Mouse (Mus musculus): ENCODE measurements around the gene Atg2b. TPM values are rescaled to one million over a fixed set of nuclear protein-coding genes. Genes with fewer than 3 reads are reported as not detected.

Gene Atg2b
- polyA plus RNA-seq, 1 experiment, result 0.63 TPM

- H3K4me1 ChIP-seq (ENCODE audit: control insufficient read depth), result no peaks in the 10 kb centered on the region
- H3K4me3 ChIP-seq (replicated peaks), result no peak overlapping the region
- no peaks in the 10 kb centered on the region for H3K27me3 ChIP-seq (ENCODE audit: control insufficient read depth)
- no peaks in the 10 kb centered on the region for H3K9me3 ChIP-seq (ENCODE audit: control insufficient read depth, low read length)
- TF ChIP-seq TAL1 (IDR thresholded peaks at IDR 0.05; ENCODE audit: low read length), result no peak
- TF ChIP-seq GATA1 (IDR thresholded peaks at IDR 0.05; ENCODE audit: low read length), result no peak
- peaks cover 99% of the 10 kb centered on the region for H3K36me3 ChIP-seq (ENCODE audit: control insufficient read depth)
Measured at GRCm38 (mm10) chr12:105637554-105637953, 47.5 kb downstream of the Atg2b start.

GRCm38 (mm10) chr12:105636551-105636950 lies 48.5 kb downstream of the Atg2b start:
- H3K36me3 ChIP-seq (ENCODE audit: control insufficient read depth), result peaks cover 99% of the 10 kb centered on the region
- H3K4me1 ChIP-seq (ENCODE audit: control insufficient read depth), result no peaks in the 10 kb centered on the region

GRCm38 (mm10) chr12:105634374-105635067 lies 50.5 kb downstream of the Atg2b start:
- Histone ChIP-seq H3K36me3 (ENCODE audit: control insufficient read depth) (peaks cover 89% of the 10 kb centered on the region), H3K27me3 (ENCODE audit: control insufficient read depth) (no peaks in the 10 kb centered on the region), H3K9me3 (ENCODE audit: control insufficient read depth, low read length) (no peaks in the 10 kb centered on the region), H3K4me3 (replicated peaks) (no peak overlapping the region), H3K4me1 (ENCODE audit: control insufficient read depth) (no peaks in the 10 kb centered on the region)
- TF ChIP-seq TAL1 (IDR thresholded peaks at IDR 0.05; ENCODE audit: low read length) (no peak), GATA1 (IDR thresholded peaks at IDR 0.05; ENCODE audit: low read length) (no peak)

More at GRCm38 (mm10) chr12:105636551-105636950, 48.5 kb downstream of the Atg2b start:
- no peaks in the 10 kb centered on the region for H3K9me3 ChIP-seq (ENCODE audit: control insufficient read depth, low read length)
- H3K4me3 ChIP-seq (replicated peaks), result no peak overlapping the region
- TF ChIP-seq TAL1 (IDR thresholded peaks at IDR 0.05; ENCODE audit: low read length), result no peak
- TF ChIP-seq GATA1 (IDR thresholded peaks at IDR 0.05; ENCODE audit: low read length), result no peak
- no peaks in the 10 kb centered on the region for H3K27me3 ChIP-seq (ENCODE audit: control insufficient read depth)

GRCm38 (mm10) chr12:105625798-105626197 lies 59.2 kb downstream of the Atg2b start:
- no peaks in the 10 kb centered on the region for H3K9me3 ChIP-seq (ENCODE audit: control insufficient read depth, low read length)
- H3K27me3 ChIP-seq (ENCODE audit: control insufficient read depth), result no peaks in the 10 kb centered on the region
- H3K4me3 ChIP-seq (replicated peaks), result no peak overlapping the region
- H3K36me3 ChIP-seq (ENCODE audit: control insufficient read depth), result peaks cover 75% of the 10 kb centered on the region
- TF ChIP-seq TAL1 (IDR thresholded peaks at IDR 0.05; ENCODE audit: low read length) (no peak), GATA1 (IDR thresholded peaks at IDR 0.05; ENCODE audit: low read length) (no peak)
- no peaks in the 10 kb centered on the region for H3K4me1 ChIP-seq (ENCODE audit: control insufficient read depth)

GRCm38 (mm10) chr12:105622981-105623539 lies 62.0 kb downstream of the Atg2b start:
- H3K9me3 ChIP-seq (ENCODE audit: control insufficient read depth, low read length), result no peaks in the 10 kb centered on the region
- H3K4me1 ChIP-seq (ENCODE audit: control insufficient read depth), result no peaks in the 10 kb centered on the region
- TF ChIP-seq GATA1 (IDR thresholded peaks at IDR 0.05; ENCODE audit: low read length) (no peak), TAL1 (IDR thresholded peaks at IDR 0.05; ENCODE audit: low read length) (no peak)
- peaks cover 85% of the 10 kb centered on the region for H3K36me3 ChIP-seq (ENCODE audit: control insufficient read depth)
- H3K4me3 ChIP-seq (replicated peaks), result no peak overlapping the region
- no peaks in the 10 kb centered on the region for H3K27me3 ChIP-seq (ENCODE audit: control insufficient read depth)

DNA sequence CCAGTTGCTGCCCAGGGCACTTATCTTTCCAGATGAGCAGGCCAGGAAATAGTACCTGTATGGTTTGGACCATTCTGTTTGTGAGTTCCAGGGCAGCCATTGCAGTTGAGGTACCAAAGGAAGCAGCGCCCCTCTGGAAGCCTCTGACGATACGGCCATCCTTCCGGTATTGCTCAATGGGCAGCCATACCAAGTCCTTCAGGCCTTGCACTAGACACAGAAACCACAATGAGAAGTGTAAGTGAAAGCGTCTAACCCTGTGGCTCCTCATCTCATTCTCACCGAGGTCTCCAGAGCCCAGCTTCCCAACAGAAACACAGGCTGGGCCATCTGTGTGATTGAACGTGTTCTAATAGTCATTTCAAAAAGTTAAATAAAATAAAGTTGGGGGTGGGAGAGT lies 63.0 kb downstream of the Atg2b start:
- H3K36me3 ChIP-seq (ENCODE audit: control insufficient read depth), result peaks cover 86% of the 10 kb centered on the region
- H3K27me3 ChIP-seq (ENCODE audit: control insufficient read depth), result no peaks in the 10 kb centered on the region
- no peaks in the 10 kb centered on the region for H3K9me3 ChIP-seq (ENCODE audit: control insufficient read depth, low read length)
- TF ChIP-seq TAL1 (IDR thresholded peaks at IDR 0.05; ENCODE audit: low read length), result no peak
- no peak for TF ChIP-seq GATA1 (IDR thresholded peaks at IDR 0.05; ENCODE audit: low read length)
- H3K4me1 ChIP-seq (ENCODE audit: control insufficient read depth), result no peaks in the 10 kb centered on the region
- no peak overlapping the region for H3K4me3 ChIP-seq (replicated peaks)

DNA sequence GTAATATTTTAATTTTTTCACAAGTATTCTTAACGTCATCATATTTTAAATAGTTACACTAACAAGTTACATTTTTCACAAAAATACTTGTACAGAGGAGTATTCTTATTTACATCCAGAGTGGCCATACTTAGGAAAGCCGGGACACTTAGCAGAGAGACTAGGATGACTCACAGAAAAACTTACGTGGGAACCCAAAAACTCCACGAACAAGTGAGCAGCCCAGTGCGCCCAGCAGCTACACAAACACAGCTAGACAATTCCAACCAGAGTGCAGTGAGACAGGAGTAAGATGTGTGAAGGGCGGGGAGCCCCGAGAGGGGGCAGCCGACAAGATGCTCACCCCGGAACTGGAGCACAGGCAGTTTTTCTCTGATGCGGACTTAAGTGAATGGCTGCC lies 71.5 kb downstream of the Atg2b start:
- H3K4me1 ChIP-seq (ENCODE audit: control insufficient read depth), result no peaks in the 10 kb centered on the region
- H3K9me3 ChIP-seq (ENCODE audit: control insufficient read depth, low read length), result no peaks in the 10 kb centered on the region
- peaks cover 60% of the 10 kb centered on the region for H3K36me3 ChIP-seq (ENCODE audit: control insufficient read depth)
- no peaks in the 10 kb centered on the region for H3K27me3 ChIP-seq (ENCODE audit: control insufficient read depth)
- H3K4me3 ChIP-seq (replicated peaks), result no peak overlapping the region
- TF ChIP-seq GATA1 (IDR thresholded peaks at IDR 0.05; ENCODE audit: low read length), result no peak
- TF ChIP-seq TAL1 (IDR thresholded peaks at IDR 0.05; ENCODE audit: low read length), result no peak

- TF ChIP-seq GATA1 (IDR thresholded peaks at IDR 0.05; ENCODE audit: low read length), result no peak
- H3K4me1 ChIP-seq (ENCODE audit: control insufficient read depth), result peaks cover 4% of the 10 kb centered on the region
- H3K4me3 ChIP-seq (replicated peaks), result no peak overlapping the region
- no peaks in the 10 kb centered on the region for H3K27me3 ChIP-seq (ENCODE audit: control insufficient read depth)
- H3K36me3 ChIP-seq (ENCODE audit: control insufficient read depth), result peaks cover 42% of the 10 kb centered on the region
- no peaks in the 10 kb centered on the region for H3K9me3 ChIP-seq (ENCODE audit: control insufficient read depth, low read length)
Measured at GRCm38 (mm10) chr12:105611748-105612147, 73.3 kb downstream of the Atg2b start.

DNA sequence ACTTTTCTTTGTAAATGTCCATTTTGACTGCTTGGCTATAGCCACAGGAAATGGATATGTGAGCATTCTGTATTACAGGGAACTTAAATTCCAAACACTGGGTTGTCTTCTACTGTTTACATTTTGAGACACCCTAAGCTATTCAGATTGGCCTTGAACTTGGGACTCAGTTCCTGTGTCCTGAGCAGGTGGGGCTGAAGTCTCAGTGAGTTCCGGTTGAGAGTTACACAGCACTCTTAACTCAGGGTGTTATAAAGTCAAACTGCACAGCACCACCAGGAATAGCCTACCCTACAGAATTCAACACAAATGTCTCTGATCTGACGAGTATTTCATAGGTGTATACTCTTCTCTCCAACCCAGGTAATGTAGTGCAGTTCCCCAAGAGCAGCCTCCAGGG lies 74.0 kb downstream of the Atg2b start:
- Histone ChIP-seq H3K4me1 (ENCODE audit: control insufficient read depth) (peaks cover 4% of the 10 kb centered on the region), H3K9me3 (ENCODE audit: control insufficient read depth, low read length) (no peaks in the 10 kb centered on the region), H3K27me3 (ENCODE audit: control insufficient read depth) (no peaks in the 10 kb centered on the region), H3K4me3 (replicated peaks) (no peak overlapping the region), H3K36me3 (ENCODE audit: control insufficient read depth) (peaks cover 35% of the 10 kb centered on the region)
- TF ChIP-seq GATA1 (IDR thresholded peaks at IDR 0.05; ENCODE audit: low read length) (no peak), TAL1 (IDR thresholded peaks at IDR 0.05; ENCODE audit: low read length) (no peak)
